Comparison of ENCODE assay signal across 9 mouse cellular contexts in the genomic region with DNA sequence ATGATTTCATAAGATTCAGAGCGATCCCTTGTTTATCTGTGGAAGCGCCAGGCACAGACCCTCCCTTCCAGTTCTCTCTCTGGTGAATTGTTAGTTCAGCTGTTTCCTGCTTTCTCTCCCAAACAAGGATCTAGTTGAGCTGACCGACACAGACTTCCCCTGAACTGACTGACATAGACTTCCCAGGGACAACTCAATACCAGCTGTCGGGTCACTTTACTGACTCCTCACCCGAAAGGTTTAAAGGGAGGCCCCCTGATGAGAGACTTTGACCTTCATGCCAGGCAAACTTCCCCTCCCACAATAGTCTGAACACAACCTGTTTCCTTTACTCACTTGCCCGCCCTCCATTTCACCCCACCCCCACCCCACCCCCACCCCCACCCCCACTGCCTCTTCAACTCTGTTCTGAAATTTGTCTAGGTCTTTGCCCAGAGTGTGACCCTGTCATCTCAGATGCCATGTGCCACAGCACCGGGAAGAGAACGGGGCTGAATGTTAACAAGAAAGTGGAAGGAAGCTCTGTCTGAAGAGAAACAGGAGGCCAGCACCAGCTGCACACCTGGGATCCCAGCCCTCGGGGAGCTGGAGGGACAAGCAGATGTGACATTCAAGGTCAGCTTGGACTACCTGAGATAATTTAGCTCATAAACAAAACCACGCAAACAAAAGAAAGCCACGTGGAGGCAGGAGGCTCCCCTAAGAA.
DNase-seq lines count a peak whose midpoint lies in the region; ATAC-seq and TF ChIP-seq lines count a peak whose summit lies in the region.
"Had no signal": no experiment of that assay in that cellular context is flagged by ENCODE, and none has a peak within 500 bp of the region (broad histone marks: within the 10 kb centered on the region; RNA-seq: fewer than 3 reads in every experiment).

No protein-coding gene starts in this region.

- peak; percentile 28 for ATAC-seq in activated CD4-positive, CD25-positive, alpha-beta regulatory T cell, adult 4 months
- peak; percentile 58 for ATAC-seq in liver, postnatal 0 days

- WGBS in liver, postnatal 0 days (ENCODE audit: insufficient replicate concordance) = 11% methylated on average over 11 of the region's 11 CpGs

- H3K27ac ChIP-seq in liver, postnatal 0 days (ENCODE audit: low read depth) = 0 out of 2 replicates have a peak overlapping the region, but pooled peaks have one; percentile 22
- H3K27ac ChIP-seq: liver, embryonic 14.5 days had no signal

- peaks cover 27% of the 10 kb centered on the region for H3K4me1 ChIP-seq in liver, postnatal 0 days (ENCODE audit: insufficient read depth)

- no peak overlapping the region for H3K4me3 ChIP-seq in liver, postnatal 0 days (ENCODE audit: low read depth, low read length)

- no peaks in the 10 kb centered on the region for H3K9me3 ChIP-seq in liver, postnatal 0 days (ENCODE audit: low read length)

- H3K27me3 ChIP-seq in liver, postnatal 0 days (ENCODE audit: insufficient read depth, low read length) = no peaks in the 10 kb centered on the region

- no peak overlapping the region for H3K9ac ChIP-seq in liver, postnatal 0 days (replicated peaks)
- H3K9ac ChIP-seq: liver, embryonic 14.5 days had no signal

- no peak for TF ChIP-seq EP300 in liver, postnatal 0 days (IDR thresholded peaks at IDR 0.05; ENCODE audit: low read depth)

- no peak for TF ChIP-seq CTCF in liver, postnatal 0 days (IDR thresholded peaks at IDR 0.05; ENCODE audit: low read depth)

- peak overlapping the region; percentile 33 for H3K4me2 ChIP-seq in liver, postnatal 0 days (ENCODE audit: low read depth, low read length)

- no peaks in the 10 kb centered on the region for H3K36me3 ChIP-seq in liver, postnatal 0 days (replicated peaks; ENCODE audit: insufficient read depth, low read length)

- peak; percentile 23 for DNase-seq in kidney, adult 11 months
- DNase-seq in kidney, adult 18-20 months = no peak
- peak; percentile 44 for DNase-seq in induced T-regulatory cell, adult 2 months (ENCODE audit: low read depth)
- peak; percentile 15 for DNase-seq in liver, postnatal 0 days
- no peak for DNase-seq in cerebellum, adult 11 months
- DNase-seq in urinary bladder, adult 18-20 months (ENCODE audit: low spot score in 2 of 2) = no peak
- DNase-seq in lung, postnatal 4 days = no peak

Comparison
In these comparisons a context has a peak if more than half of its experiments do, and no peak if none do; other contexts are left out.
1. DNase-seq: peak in kidney, adult 11 months (single experiment), induced T-regulatory cell, adult 2 months (single experiment) and liver, postnatal 0 days (single experiment); none in kidney, adult 18-20 months (single experiment), cerebellum, adult 11 months (single experiment), urinary bladder, adult 18-20 months (0 of 2) and lung, postnatal 4 days (0 of 2).